Mouse (Mus musculus) lung, embryonic 16.5 days (tissue): ENCODE data around the gene 4930438A08Rik. TPM values are rescaled to one million over a fixed set of nuclear protein-coding genes. Genes with fewer than 3 reads are reported as not detected.

Experiments used
- ATAC-seq: fragments of 200-750 bp; cut with Nextera tagmentation; 2 replicates; pipeline ENCODE4 v1.8.0; 2017; ENCODE audit warnings: low read depth, mild to moderate bottlenecking, moderate library complexity
- H3K27ac ChIP-seq: fragments of 300-500 bp; sonication (generic); 2 replicates; pipeline ENCODE4 v1.5.1; 2014; ENCODE audit warnings: mild to moderate bottlenecking, control low read depth, low read length
- H3K27me3 ChIP-seq: fragments of 300-500 bp; sonication (generic); 2 replicates; pipeline ENCODE4 v1.6.1; 2014; ENCODE audit warnings: low read depth, low read length, mixed read lengths; ENCODE audit not compliant: control insufficient read depth, insufficient read depth
- H3K36me3 ChIP-seq: fragments of 300-500 bp; sonication (generic); 2 replicates; pipeline ENCODE4 v1.6.1; 2014; ENCODE audit warnings: low read length; ENCODE audit not compliant: control insufficient read depth, insufficient read depth
- H3K4me1 ChIP-seq: fragments of 300-500 bp; sonication (generic); replicated peaks from 2 replicates; pipeline ENCODE4 v1.6.1; 2014; ENCODE audit warnings: low read length, mixed read lengths; ENCODE audit not compliant: control insufficient read depth, insufficient read depth
- H3K4me2 ChIP-seq: fragments of 300-500 bp; sonication (generic); 2 replicates; pipeline ENCODE4 v1.6.1; 2014; ENCODE audit warnings: low read depth, low read length, control low read depth
- H3K4me3 ChIP-seq: fragments of 300-500 bp; sonication (generic); 2 replicates; pipeline ENCODE4 v1.5.1; 2014; ENCODE audit warnings: mild to moderate bottlenecking, low read length, control low read depth
- H3K9ac ChIP-seq: fragments of 300-500 bp; sonication (generic); 2 replicates; pipeline ENCODE4 v1.6.1; 2014; ENCODE audit warnings: low read length, control low read depth
- H3K9me3 ChIP-seq: fragments of 300-500 bp; sonication (generic); 2 replicates; pipeline ENCODE4 v1.6.1; 2016; ENCODE audit warnings: low read length; ENCODE audit not compliant: control insufficient read depth
- WGBS: fragments of 180-500 bp; shearing (Covaris S2); extraction: QIAGEN DNeasy Blood & Tissue Kit; methylation state at CpG from one replicate; pipeline ENCODE4 v1.1.7; 2014; 5-methylcytosine and 5-hydroxymethylcytosine counted together
- polyA plus RNA-seq: library from polyadenylated mRNA; unstranded; fragments of >200 nt; fragmentation: Nextera tagmentation; extraction: Ambion mirVana; gene quantifications from 2 replicates; pipeline ENCODE4 v1.2.1, GENCODE M21; 2015

The 4930438A08Rik gene
- polyA plus RNA-seq, 1 experiment from 2014 or later, result not detected

GRCm38 (mm10) chr11:58329906-58330275 is 55.3 kb downstream of the 4930438A08Rik start:
- WGBS, result 0% methylated on average over 21 of the region's 21 CpGs
- H3K4me3 ChIP-seq, result peak overlapping the region; percentile 90
- peaks cover 17% of the 10 kb centered on the region for H3K4me1 ChIP-seq
- H3K9me3 ChIP-seq, result no peaks in the 10 kb centered on the region
- H3K9ac ChIP-seq, result peak overlapping the region; percentile 90
- peak overlapping the region; percentile 56 for H3K27ac ChIP-seq
- peak overlapping the region; percentile 92 for H3K4me2 ChIP-seq
- peaks cover 12% of the 10 kb centered on the region for H3K36me3 ChIP-seq
- peak; percentile 29 for ATAC-seq
- no peaks in the 10 kb centered on the region for H3K27me3 ChIP-seq

- H3K4me1 ChIP-seq, result peaks cover 17% of the 10 kb centered on the region
- ATAC-seq, result peak; percentile 96
- H3K4me3 ChIP-seq, result peak within 1 kb of the TSS; percentile 90
- H3K9ac ChIP-seq, result peak within 1 kb of the TSS; percentile 90
- H3K9me3 ChIP-seq, result no peaks in the 10 kb centered on the region
- WGBS, result under 1% methylated on average over 52 of the region's 52 CpGs
- peak within 1 kb of the TSS; percentile 94 for H3K4me2 ChIP-seq
- no peaks in the 10 kb centered on the region for H3K27me3 ChIP-seq
- H3K27ac ChIP-seq, result peak within 1 kb of the TSS; percentile 60
- H3K36me3 ChIP-seq, result peaks cover 12% of the 10 kb centered on the region
Measured at GRCm38 (mm10) chr11:58330276-58331148, 55.9 kb downstream of the 4930438A08Rik start, which contains the start of the genes Zfp672 and Sh3bp5l. Gene Zfp672, minus strand, starts transcription at chr11:58330339. Gene Sh3bp5l, plus strand, starts transcription at chr11:58330724.

- ATAC-seq, result no peak
Measured at GRCm38 (mm10) chr11:58331149-58331495, 56.5 kb downstream of the 4930438A08Rik start.

GRCm38 (mm10) chr11:58331546-58331945 is 56.9 kb downstream of the 4930438A08Rik start:
- H3K36me3 ChIP-seq, result peaks cover 12% of the 10 kb centered on the region
- peak overlapping the region; percentile 94 for H3K4me2 ChIP-seq
- H3K27me3 ChIP-seq, result no peaks in the 10 kb centered on the region
- H3K9ac ChIP-seq, result peak overlapping the region; percentile 90
- WGBS, result 77% methylated on average over 6 of the region's 6 CpGs
- H3K4me1 ChIP-seq, result peaks cover 17% of the 10 kb centered on the region
- no peak for ATAC-seq
- no peak overlapping the region for H3K27ac ChIP-seq
- peak overlapping the region; percentile 90 for H3K4me3 ChIP-seq
- H3K9me3 ChIP-seq, result no peaks in the 10 kb centered on the region

More at GRCm38 (mm10) chr11:58331149-58331495, 56.5 kb downstream of the 4930438A08Rik start:
- Histone ChIP-seq H3K4me1 (peaks cover 17% of the 10 kb centered on the region), H3K9me3 (no peaks in the 10 kb centered on the region), H3K27ac (peak overlapping the region; percentile 60; the same call in 1 of the 2 replicates), H3K27me3 (no peaks in the 10 kb centered on the region), H3K9ac (peak overlapping the region; percentile 90), H3K4me2 (peak overlapping the region; percentile 94), H3K36me3 (peaks cover 12% of the 10 kb centered on the region), H3K4me3 (peak overlapping the region; percentile 90)
- 12% methylated on average over 10 of the region's 10 CpGs for WGBS

GRCm38 (mm10) chr11:58334746-58335145 is 60.1 kb downstream of the 4930438A08Rik start:
- Histone ChIP-seq H3K4me1 (peaks cover 11% of the 10 kb centered on the region), H3K9me3 (no peaks in the 10 kb centered on the region), H3K27me3 (no peaks in the 10 kb centered on the region), H3K36me3 (peaks cover 15% of the 10 kb centered on the region), H3K9ac (no peak overlapping the region), H3K4me2 (no peak overlapping the region), H3K27ac (no peak overlapping the region), H3K4me3 (no peak overlapping the region)
- ATAC-seq, result no peak
- 62% methylated on average over 3 of the region's 3 CpGs for WGBS

Other genes with a start within 250 kb of the 4930438A08Rik start
- gene Gm12248, start 181.7 kb upstream of the 4930438A08Rik start, polyA plus RNA-seq, result not detected in 2 replicates
- 87.2 and 98.8 TPM in 2 replicates for gene Cnot8, start 170.6 kb upstream of the 4930438A08Rik start, polyA plus RNA-seq
- 14.7 and 15.1 TPM in 2 replicates for gene Gemin5, start 106.3 kb upstream of the 4930438A08Rik start, polyA plus RNA-seq
- gene Mrpl22, start 103.1 kb upstream of the 4930438A08Rik start, polyA plus RNA-seq, result 108 and 109 TPM in 2 replicates
- 4.7 and 7.4 TPM in 2 replicates for gene Igtp, start 75.2 kb upstream of the 4930438A08Rik start, polyA plus RNA-seq
- 3.0 and 3.2 TPM in 2 replicates for gene Irgm2, start 75.2 kb upstream of the 4930438A08Rik start, polyA plus RNA-seq
- 23.0 and 24.4 TPM in 2 replicates for gene Zfp692, start 32.3 kb downstream of the 4930438A08Rik start, polyA plus RNA-seq
- 35.4 and 37.6 TPM in 2 replicates for gene Zfp672, start 55.5 kb downstream of the 4930438A08Rik start, polyA plus RNA-seq
- 35.1 and 36.9 TPM in 2 replicates for gene Sh3bp5l, start 55.9 kb downstream of the 4930438A08Rik start, polyA plus RNA-seq
- 0.33 TPM in 1 of 2 replicates, not detected in the other for gene Lypd8, start 104.2 kb downstream of the 4930438A08Rik start, polyA plus RNA-seq
- not detected in 2 replicates for gene 1810065E05Rik, start 146.3 kb downstream of the 4930438A08Rik start, polyA plus RNA-seq
- not detected in 2 replicates for gene Gm12253, start 157.8 kb downstream of the 4930438A08Rik start, polyA plus RNA-seq
- gene Lypd9, start 178.1 kb downstream of the 4930438A08Rik start, polyA plus RNA-seq, result not detected in 2 replicates
- not detected in 2 replicates for gene Olfr30, start 187.5 kb downstream of the 4930438A08Rik start, polyA plus RNA-seq
- 0.14 and 0.19 TPM in 2 replicates for gene Olfr332, start 217.8 kb downstream of the 4930438A08Rik start, polyA plus RNA-seq
- gene Olfr331, start 227.8 kb downstream of the 4930438A08Rik start, polyA plus RNA-seq, result not detected in 2 replicates